8 mouse cellular contexts compared by ENCODE assay signal in the genomic region with DNA sequence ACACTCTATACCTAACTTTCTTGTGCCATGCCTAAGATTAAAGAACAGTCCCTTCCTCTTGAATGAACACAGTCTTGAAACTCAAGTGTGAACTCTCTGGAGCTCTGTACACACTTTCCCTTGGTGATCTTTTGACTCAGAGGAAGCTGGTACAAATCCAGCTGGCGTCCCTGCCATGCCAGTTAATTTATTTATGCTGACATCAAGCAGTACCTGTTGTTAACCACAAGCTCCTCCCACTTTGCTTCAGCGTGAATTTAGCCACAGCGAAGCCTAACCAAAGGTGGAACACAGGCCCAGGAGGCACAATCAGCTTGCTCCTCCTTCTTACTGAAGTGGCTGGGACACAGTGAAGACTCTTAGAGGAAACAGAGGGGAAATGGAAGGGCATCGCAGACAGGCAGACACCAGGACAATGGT. TPM values are rescaled to one million over a fixed set of nuclear protein-coding genes. Genes with fewer than 3 reads are reported as not detected.
A peak's percentile ranks its signal among the peaks of the same experiment; 100 is the strongest.
DNase-seq lines count a peak whose midpoint lies in the region; ATAC-seq and TF ChIP-seq lines count a peak whose summit lies in the region.

No protein-coding gene starts in this region.

- H3K4me1 ChIP-seq in midbrain, embryonic 12.5 days = peaks cover 5% of the 10 kb centered on the region
- no peaks in the 10 kb centered on the region for H3K4me1 ChIP-seq in cerebellum, adult 2 months (ENCODE audit: control insufficient read depth, insufficient read depth, low read length)

- no peaks in the 10 kb centered on the region for H3K27me3 ChIP-seq in midbrain, embryonic 12.5 days
- no peaks in the 10 kb centered on the region; the same call in 1 of the 2 replicates for H3K27me3 ChIP-seq in cerebellum, adult 2 months (ENCODE audit: control insufficient read depth, insufficient read depth, low read length)

- H3K9ac ChIP-seq in midbrain, embryonic 12.5 days (replicated peaks) = no peak overlapping the region

- H3K4me3 ChIP-seq in midbrain, embryonic 12.5 days = peak overlapping the region; percentile 17; the same call in 1 of the 2 replicates
- H3K4me3 ChIP-seq in cerebellum, adult 2 months (replicated peaks; ENCODE audit: insufficient read depth, low read depth, low read length) = no peak overlapping the region

- H3K9me3 ChIP-seq in midbrain, embryonic 12.5 days = no peaks in the 10 kb centered on the region

- no peak for TF ChIP-seq CTCF in cerebellum, adult 2 months (IDR thresholded peaks at IDR 0.05; ENCODE audit: borderline replicate concordance, insufficient read depth, low read depth, low read length)

- WGBS in large intestine, adult 2 months = 3% methylated on average over 4 of the region's 4 CpGs
- 13% methylated on average over 4 of the region's 4 CpGs for WGBS in midbrain, embryonic 12.5 days
- WGBS in cerebellum, adult 2 months = 13% methylated on average over 4 of the region's 4 CpGs

- H3K27ac ChIP-seq in midbrain, embryonic 12.5 days (replicated peaks) = no peak overlapping the region
- H3K27ac ChIP-seq in cerebellum, adult 2 months (ENCODE audit: insufficient read depth, low read length) = no peak overlapping the region

- TF ChIP-seq POLR2A in cerebellum, adult 2 months (IDR thresholded peaks at IDR 0.05; ENCODE audit: borderline replicate concordance, insufficient read depth, low read length) = no peak

- ATAC-seq in granulocyte monocyte progenitor cell, adult 5-6 weeks (replicated peaks; ENCODE audit: poor library complexity, severe bottlenecking) = peak; percentile 79
- peak; percentile 49; the same call in 1 of the 2 replicates for ATAC-seq in midbrain, embryonic 12.5 days (ENCODE audit: low FRiP score, low read depth)

- H3K36me3 ChIP-seq in midbrain, embryonic 12.5 days = no peaks in the 10 kb centered on the region

- DNase-seq in adrenal gland, adult 2 months = peak; percentile 28
- DNase-seq in adrenal gland, adult 8-10 months = no peak
- peak; percentile 83 for DNase-seq in WW6 (ENCODE audit: low read depth, low spot score)
- peak; percentile 6 for DNase-seq in large intestine, adult 2 months (ENCODE audit: low read depth, low spot score)
- DNase-seq in frontal cortex, adult 2 months (ENCODE audit: extremely low spot score in 1 of 2, low spot score in 1 of 2) = no peak
- no peak for DNase-seq in cerebellum, adult 2 months

- H3K4me2 ChIP-seq in midbrain, embryonic 12.5 days (replicated peaks) = peak overlapping the region; percentile 43

RNA-seq across cellular contexts. Expression of gene Aicda, which starts 20.7 kb away (rescaled TPM):
- not detected for total RNA-seq in adrenal gland, adult 2 months (2021)
- not detected in 2 replicates for polyA plus RNA-seq in adrenal gland, adult 2 months (2012; rRNA removed)
- total RNA-seq in adrenal gland, adult 8-10 months (2022) = not detected
- not detected in 2 replicates for total RNA-seq in granulocyte monocyte progenitor cell, adult 5-6 weeks (2014; fragmentation: Nextera tagmentation)
- total RNA-seq in granulocyte monocyte progenitor cell, adult 5-6 weeks (2017) = not detected in 2 replicates
- 0.47 and 1.0 TPM in 2 replicates for polyA plus RNA-seq in large intestine, adult 2 months (2012; rRNA removed)
- not detected in 2 replicates for polyA plus RNA-seq in midbrain, embryonic 12.5 days (2016; fragmentation: Nextera tagmentation; extraction: Ambion mirVana)
- polyA plus RNA-seq in frontal cortex, adult 2 months (2012; rRNA removed) = not detected in 2 replicates
- not detected in 2 replicates for polyA plus RNA-seq in cerebellum, adult 2 months (2012; rRNA removed)

RNA-seq across cellular contexts. Expression of gene Mfap5, which starts 27.2 kb away (rescaled TPM):
- 10 to 100 TPM; 15.5 to 22.6 TPM for total RNA-seq in adrenal gland, adult 2 months (2021)
- 38.2 and 38.8 TPM in 2 replicates for polyA plus RNA-seq in adrenal gland, adult 2 months (2012; rRNA removed)
- total RNA-seq in adrenal gland, adult 8-10 months (2022) = 10 to 100 TPM in 2 of 4 experiments, 1 to 10 TPM in 2; 7.4 to 14.4 (median 10.0) TPM
- not detected in 2 replicates for total RNA-seq in granulocyte monocyte progenitor cell, adult 5-6 weeks (2014; fragmentation: Nextera tagmentation)
- total RNA-seq in granulocyte monocyte progenitor cell, adult 5-6 weeks (2017) = not detected in 2 replicates
- polyA plus RNA-seq in large intestine, adult 2 months (2012; rRNA removed) = 12.8 and 15.4 TPM in 2 replicates
- 1.0 and 2.0 TPM in 2 replicates for polyA plus RNA-seq in midbrain, embryonic 12.5 days (2016; fragmentation: Nextera tagmentation; extraction: Ambion mirVana)
- polyA plus RNA-seq in frontal cortex, adult 2 months (2012; rRNA removed) = 0.90 and 3.5 TPM in 2 replicates
- polyA plus RNA-seq in cerebellum, adult 2 months (2012; rRNA removed) = 0.59 and 1.6 TPM in 2 replicates

RNA-seq across cellular contexts. Expression of gene Rimklb, which starts 34.3 kb away (rescaled TPM):
- not detected for total RNA-seq in adrenal gland, adult 2 months (2021)
- 0.09 TPM in 1 of 2 replicates, not detected in the other for polyA plus RNA-seq in adrenal gland, adult 2 months (2012; rRNA removed)
- under 1 TPM in 2 of 4 experiments, not detected in 2; 0.44 to 0.70 TPM for total RNA-seq in adrenal gland, adult 8-10 months (2022)
- total RNA-seq in granulocyte monocyte progenitor cell, adult 5-6 weeks (2014; fragmentation: Nextera tagmentation) = not detected in 2 replicates
- not detected in 2 replicates for total RNA-seq in granulocyte monocyte progenitor cell, adult 5-6 weeks (2017)
- polyA plus RNA-seq in large intestine, adult 2 months (2012; rRNA removed) = 0.02 TPM in 1 of 2 replicates, not detected in the other
- polyA plus RNA-seq in midbrain, embryonic 12.5 days (2016; fragmentation: Nextera tagmentation; extraction: Ambion mirVana) = 82.8 and 91.4 TPM in 2 replicates
- 51.2 and 54.9 TPM in 2 replicates for polyA plus RNA-seq in frontal cortex, adult 2 months (2012; rRNA removed)
- 31.0 and 32.7 TPM in 2 replicates for polyA plus RNA-seq in cerebellum, adult 2 months (2012; rRNA removed)

Comparison
In these comparisons a context has a peak if more than half of its experiments do, and no peak if none do; other contexts are left out.
1. DNase-seq: peak in adrenal gland, adult 2 months (single experiment), WW6 (single experiment) and large intestine, adult 2 months (single experiment); none in adrenal gland, adult 8-10 months (single experiment), frontal cortex, adult 2 months (0 of 2) and cerebellum, adult 2 months (0 of 2).
2. RNA of gene Rimklb, which starts 34.3 kb away (polyA plus RNA-seq): 82.8 to 91.4 TPM in midbrain, embryonic 12.5 days, 51.2 to 54.9 TPM in frontal cortex, adult 2 months and 31.0 to 32.7 TPM in cerebellum, adult 2 months; 0.09 TPM in adrenal gland, adult 2 months and 0.02 TPM in large intestine, adult 2 months; every median in the first group is over 10 times any median in the second.